Mouse (Mus musculus): Measurements from ENCODE around the gene Pabpc1l. TPM values are rescaled to one million over a fixed set of nuclear protein-coding genes. Genes with fewer than 3 reads are reported as not detected.

Gene Pabpc1l
- polyA plus RNA-seq, 1 experiment from 2014 or later = 2.9 TPM

- Histone ChIP-seq H3K4me3 (no peak overlapping the region), H3K9ac (replicated peaks) (no peak overlapping the region), H3K9me3 (no peaks in the 10 kb centered on the region), H3K36me3 (peaks cover 12% of the 10 kb centered on the region), H3K4me1 (peaks cover 33% of the 10 kb centered on the region), H3K27ac (replicated peaks) (peak overlapping the region; percentile 83), H3K4me2 (replicated peaks) (no peak overlapping the region), H3K27me3 (no peaks in the 10 kb centered on the region)
- ATAC-seq (replicated peaks) = 0 out of 2 replicates have a peak, but pooled peaks have one; percentile 8
- 91% methylated on average over 8 of the region's 8 CpGs for WGBS
Observed at GRCm38 (mm10) chr2:164007547-164007946, 17.7 kb upstream of the Pabpc1l start.

- ATAC-seq (replicated peaks) = peak; percentile 63; the same call in 1 of the 2 replicates
- Histone ChIP-seq H3K9me3 (no peaks in the 10 kb centered on the region), H3K4me1 (peaks cover 33% of the 10 kb centered on the region), H3K4me3 (no peak overlapping the region), H3K27ac (replicated peaks) (peak overlapping the region; percentile 83), H3K9ac (replicated peaks) (no peak overlapping the region), H3K36me3 (peaks cover 17% of the 10 kb centered on the region), H3K4me2 (replicated peaks) (no peak overlapping the region), H3K27me3 (no peaks in the 10 kb centered on the region)
- 44% methylated on average over 2 of the region's 2 CpGs for WGBS
Observed at GRCm38 (mm10) chr2:164007987-164008545, 17.2 kb upstream of the Pabpc1l start.

GRCm38 (mm10) chr2:164009227-164009626 lies 16.0 kb upstream of the Pabpc1l start:
- peaks cover 28% of the 10 kb centered on the region for H3K36me3 ChIP-seq
- no peaks in the 10 kb centered on the region for H3K27me3 ChIP-seq
- H3K9me3 ChIP-seq = no peaks in the 10 kb centered on the region
- 93% methylated on average over 6 of the region's 6 CpGs for WGBS
- no peak overlapping the region for H3K4me2 ChIP-seq (replicated peaks)
- peaks cover 33% of the 10 kb centered on the region for H3K4me1 ChIP-seq
- H3K27ac ChIP-seq (replicated peaks) = no peak overlapping the region
- no peak overlapping the region for H3K4me3 ChIP-seq
- no peak for ATAC-seq (replicated peaks)
- no peak overlapping the region for H3K9ac ChIP-seq (replicated peaks)

GRCm38 (mm10) chr2:164010496-164010895 lies 14.8 kb upstream of the Pabpc1l start:
- H3K9ac ChIP-seq (replicated peaks) = no peak overlapping the region
- H3K4me2 ChIP-seq (replicated peaks) = no peak overlapping the region
- H3K4me1 ChIP-seq = peaks cover 26% of the 10 kb centered on the region
- H3K4me3 ChIP-seq = no peak overlapping the region
- no peaks in the 10 kb centered on the region for H3K27me3 ChIP-seq
- H3K27ac ChIP-seq (replicated peaks) = no peak overlapping the region
- ATAC-seq (replicated peaks) = no peak
- WGBS = 93% methylated on average over 5 of the region's 5 CpGs
- H3K36me3 ChIP-seq = peaks cover 41% of the 10 kb centered on the region
- H3K9me3 ChIP-seq = no peaks in the 10 kb centered on the region

- Histone ChIP-seq H3K27me3 (no peaks in the 10 kb centered on the region), H3K4me2 (replicated peaks) (no peak overlapping the region), H3K9me3 (no peaks in the 10 kb centered on the region), H3K4me1 (peaks cover 21% of the 10 kb centered on the region), H3K27ac (replicated peaks) (no peak overlapping the region), H3K9ac (replicated peaks) (no peak overlapping the region), H3K36me3 (peaks cover 46% of the 10 kb centered on the region), H3K4me3 (no peak overlapping the region)
- ATAC-seq (replicated peaks) = no peak
- 99% methylated on average over 3 of the region's 3 CpGs for WGBS
Observed at GRCm38 (mm10) chr2:164010944-164011343, 14.3 kb upstream of the Pabpc1l start.

- ATAC-seq (replicated peaks) = no peak
- Histone ChIP-seq H3K27ac (replicated peaks) (no peak overlapping the region), H3K4me2 (replicated peaks) (no peak overlapping the region), H3K27me3 (no peaks in the 10 kb centered on the region), H3K9me3 (no peaks in the 10 kb centered on the region), H3K4me3 (no peak overlapping the region), H3K36me3 (peaks cover 82% of the 10 kb centered on the region), H3K4me1 (no peaks in the 10 kb centered on the region), H3K9ac (replicated peaks) (no peak overlapping the region)
- WGBS = 94% methylated on average over 16 of the region's 16 CpGs
Observed at GRCm38 (mm10) chr2:164015304-164015703, 9.9 kb upstream of the Pabpc1l start.

GRCm38 (mm10) chr2:164018910-164019309 lies 6.3 kb upstream of the Pabpc1l start:
- WGBS = 96% methylated on average over 3 of the region's 3 CpGs
- Histone ChIP-seq H3K4me3 (no peak overlapping the region), H3K4me2 (replicated peaks) (no peak overlapping the region), H3K27me3 (no peaks in the 10 kb centered on the region), H3K36me3 (peaks cover 60% of the 10 kb centered on the region), H3K9me3 (no peaks in the 10 kb centered on the region), H3K4me1 (no peaks in the 10 kb centered on the region), H3K27ac (replicated peaks) (no peak overlapping the region), H3K9ac (replicated peaks) (no peak overlapping the region)
- no peak for ATAC-seq (replicated peaks)

GRCm38 (mm10) chr2:164019943-164020342 lies 5.3 kb upstream of the Pabpc1l start:
- 91% methylated on average over 4 of the region's 4 CpGs for WGBS
- Histone ChIP-seq H3K4me3 (no peak overlapping the region), H3K27me3 (no peaks in the 10 kb centered on the region), H3K9me3 (no peaks in the 10 kb centered on the region), H3K4me2 (replicated peaks) (no peak overlapping the region), H3K36me3 (peaks cover 49% of the 10 kb centered on the region), H3K27ac (replicated peaks) (no peak overlapping the region), H3K4me1 (no peaks in the 10 kb centered on the region), H3K9ac (replicated peaks) (no peak overlapping the region)
- ATAC-seq (replicated peaks) = no peak

- WGBS = 67% methylated on average over 2 of the region's 2 CpGs
- H3K9me3 ChIP-seq = no peaks in the 10 kb centered on the region
Observed at GRCm38 (mm10) chr2:164022104-164022503, 3.1 kb upstream of the Pabpc1l start.

GRCm38 (mm10) chr2:164031147-164031546 lies 5.9 kb downstream of the Pabpc1l start:
- Histone ChIP-seq H3K4me2 (replicated peaks) (no peak overlapping the region), H3K27me3 (no peaks in the 10 kb centered on the region), H3K9ac (replicated peaks) (no peak overlapping the region), H3K27ac (replicated peaks) (no peak overlapping the region), H3K4me3 (no peak overlapping the region), H3K36me3 (no peaks in the 10 kb centered on the region), H3K9me3 (no peaks in the 10 kb centered on the region), H3K4me1 (no peaks in the 10 kb centered on the region)
- 80% methylated on average over 10 of the region's 10 CpGs for WGBS
- ATAC-seq (replicated peaks) = no peak

More at GRCm38 (mm10) chr2:164022104-164022503, 3.1 kb upstream of the Pabpc1l start:
- Histone ChIP-seq H3K36me3 (peaks cover 28% of the 10 kb centered on the region), H3K4me1 (no peaks in the 10 kb centered on the region), H3K9ac (replicated peaks) (no peak overlapping the region), H3K27me3 (no peaks in the 10 kb centered on the region), H3K4me3 (no peak overlapping the region), H3K27ac (replicated peaks) (no peak overlapping the region), H3K4me2 (replicated peaks) (no peak overlapping the region)
- ATAC-seq (replicated peaks) = no peak

GRCm38 (mm10) chr2:164032973-164033372 lies 7.7 kb downstream of the Pabpc1l start:
- no peak overlapping the region for H3K4me2 ChIP-seq (replicated peaks)
- H3K4me3 ChIP-seq = no peak overlapping the region
- 90% methylated on average over 3 of the region's 3 CpGs for WGBS
- ATAC-seq (replicated peaks) = no peak
- H3K27ac ChIP-seq (replicated peaks) = no peak overlapping the region
- H3K36me3 ChIP-seq = no peaks in the 10 kb centered on the region
- no peaks in the 10 kb centered on the region for H3K27me3 ChIP-seq
- no peaks in the 10 kb centered on the region for H3K9me3 ChIP-seq
- no peak overlapping the region for H3K9ac ChIP-seq (replicated peaks)
- 0 out of 2 replicates have a peak, but pooled peaks cover 2% of the 10 kb centered on the region for H3K4me1 ChIP-seq

GRCm38 (mm10) chr2:164036520-164037019 lies 11.3 kb downstream of the Pabpc1l start:
- no peak overlapping the region for H3K9ac ChIP-seq (replicated peaks)
- H3K4me3 ChIP-seq = no peak overlapping the region
- no peak overlapping the region for H3K4me2 ChIP-seq (replicated peaks)
- 54% methylated on average over 10 of the region's 10 CpGs for WGBS
- H3K4me1 ChIP-seq = 0 out of 2 replicates have a peak, but pooled peaks cover 2% of the 10 kb centered on the region
- no peaks in the 10 kb centered on the region for H3K27me3 ChIP-seq
- no peak for ATAC-seq (replicated peaks)
- no peaks in the 10 kb centered on the region for H3K9me3 ChIP-seq
- H3K27ac ChIP-seq (replicated peaks) = no peak overlapping the region
- no peaks in the 10 kb centered on the region for H3K36me3 ChIP-seq
